Mouse (Mus musculus): ENCODE data around the gene Katnb1. TPM values are rescaled to one million over a fixed set of nuclear protein-coding genes. Genes with fewer than 3 reads are reported as not detected.

Katnb1 gene
- polyA plus RNA-seq (2016; fragmentation: Nextera tagmentation; extraction: Ambion mirVana) = 29.4 and 33.3 TPM in 2 replicates

DNA sequence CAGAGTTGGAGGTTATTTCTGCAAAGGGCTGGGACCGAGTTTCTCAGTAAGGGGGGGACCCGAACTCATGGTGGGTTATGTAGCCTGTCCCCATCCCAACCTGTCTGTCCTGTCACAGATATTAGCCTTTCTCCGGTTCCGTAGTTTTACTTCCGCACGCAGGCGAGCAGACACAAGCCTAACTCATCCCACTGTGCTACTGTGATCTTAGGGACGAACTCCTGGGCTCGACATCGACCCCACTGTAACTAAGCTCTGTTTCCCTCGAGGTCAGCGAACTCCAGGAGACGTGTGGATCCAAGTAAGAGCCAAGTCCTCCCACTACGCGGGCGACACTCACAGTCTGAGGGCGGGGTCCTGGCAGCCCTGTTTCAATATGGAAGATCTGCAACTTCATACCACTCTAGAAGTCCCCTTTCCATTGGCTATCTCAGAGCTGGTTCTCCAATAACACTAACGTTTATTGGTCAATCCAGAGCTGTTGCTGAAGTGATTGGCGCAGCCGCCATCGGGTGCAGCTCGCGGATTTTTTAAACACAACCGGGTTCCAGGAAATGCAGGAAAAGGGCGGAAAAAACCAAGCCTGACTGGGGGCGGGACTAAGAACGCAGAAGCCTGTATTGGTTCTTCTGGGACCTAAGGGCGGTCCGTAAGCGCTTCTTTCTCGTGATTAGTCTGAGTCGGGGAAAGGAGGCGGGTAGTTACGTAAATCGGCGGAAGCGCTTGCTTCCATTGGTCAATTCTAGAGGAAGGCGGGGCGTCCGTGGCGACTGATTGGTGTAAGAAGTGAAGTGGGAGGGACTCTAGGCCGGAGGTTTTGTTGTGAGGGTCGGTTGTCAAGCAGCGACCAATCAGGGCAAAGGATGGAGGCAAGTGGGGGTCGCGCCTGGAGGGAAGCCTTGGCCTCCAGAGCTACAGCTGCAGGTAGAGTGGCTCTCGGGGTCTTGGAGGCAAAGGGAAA, at the start of gene Katnb1:
Gene Katnb1, plus strand, starts transcription at position 806 of the 961 bp plus-strand sequence.
- Histone ChIP-seq H3K27ac (peak within 1 kb of the TSS; percentile 87), H3K4me1 (peaks cover 20% of the 10 kb centered on the region), H3K36me3 (peaks cover 30% of the 10 kb centered on the region), H3K9me3 (replicated peaks) (no peaks in the 10 kb centered on the region), H3K27me3 (ENCODE audit: low read depth, poor library complexity, severe bottlenecking) (no peaks in the 10 kb centered on the region), H3K4me3 (peak within 1 kb of the TSS; percentile 81)
- DNase-seq (ENCODE audit: low spot score) = peak; percentile 93
- under 1% methylated on average over 47 of the region's 47 CpGs for WGBS

DNA sequence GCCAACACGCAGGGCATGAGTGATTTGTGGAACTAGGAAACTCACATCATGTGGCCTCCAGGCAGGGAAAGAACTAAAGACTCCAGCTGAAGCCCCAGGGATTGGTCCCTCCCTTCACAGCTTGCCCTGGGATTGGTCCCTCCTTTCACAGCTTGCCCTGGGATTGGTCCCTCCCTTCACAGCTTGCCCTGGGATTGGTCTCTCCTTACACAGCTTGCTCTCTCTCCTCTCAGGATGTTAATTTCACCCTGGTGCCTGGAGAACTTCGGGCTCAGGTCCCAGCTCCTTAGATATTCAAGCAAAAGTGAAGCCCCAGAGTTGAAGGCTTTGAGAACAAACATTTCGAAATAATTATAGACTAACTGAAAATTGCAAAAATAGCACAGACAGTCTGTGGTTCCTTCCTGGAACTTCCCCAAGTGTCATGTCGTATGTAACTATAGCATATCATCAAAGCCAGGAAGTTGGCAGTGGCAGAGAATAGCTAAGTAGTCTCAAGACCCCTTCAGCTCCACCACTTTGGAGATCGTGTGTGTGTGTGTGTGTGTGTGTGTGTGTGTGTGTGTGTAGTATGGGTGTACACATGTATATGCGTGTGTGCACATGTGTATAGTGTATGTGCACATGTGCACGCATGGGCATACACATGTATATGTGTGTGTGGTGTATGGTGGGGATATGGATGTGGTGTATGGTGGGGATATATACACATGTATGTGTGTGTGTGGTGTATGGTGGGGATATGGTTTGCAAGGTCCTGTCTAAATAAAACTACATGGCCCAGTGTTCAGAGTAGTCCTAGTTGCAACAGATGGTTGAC, 43.7 kb upstream of the Katnb1 start:
- no peaks in the 10 kb centered on the region for H3K4me1 ChIP-seq
- H3K9me3 ChIP-seq (replicated peaks) = no peaks in the 10 kb centered on the region
- no peak overlapping the region for H3K27ac ChIP-seq
- no peak for DNase-seq (ENCODE audit: low spot score)
- 71% methylated on average over 7 of the region's 7 CpGs for WGBS
- no peaks in the 10 kb centered on the region for H3K27me3 ChIP-seq (ENCODE audit: low read depth, poor library complexity, severe bottlenecking)
- no peak overlapping the region for H3K4me3 ChIP-seq
- no peaks in the 10 kb centered on the region for H3K36me3 ChIP-seq

DNA sequence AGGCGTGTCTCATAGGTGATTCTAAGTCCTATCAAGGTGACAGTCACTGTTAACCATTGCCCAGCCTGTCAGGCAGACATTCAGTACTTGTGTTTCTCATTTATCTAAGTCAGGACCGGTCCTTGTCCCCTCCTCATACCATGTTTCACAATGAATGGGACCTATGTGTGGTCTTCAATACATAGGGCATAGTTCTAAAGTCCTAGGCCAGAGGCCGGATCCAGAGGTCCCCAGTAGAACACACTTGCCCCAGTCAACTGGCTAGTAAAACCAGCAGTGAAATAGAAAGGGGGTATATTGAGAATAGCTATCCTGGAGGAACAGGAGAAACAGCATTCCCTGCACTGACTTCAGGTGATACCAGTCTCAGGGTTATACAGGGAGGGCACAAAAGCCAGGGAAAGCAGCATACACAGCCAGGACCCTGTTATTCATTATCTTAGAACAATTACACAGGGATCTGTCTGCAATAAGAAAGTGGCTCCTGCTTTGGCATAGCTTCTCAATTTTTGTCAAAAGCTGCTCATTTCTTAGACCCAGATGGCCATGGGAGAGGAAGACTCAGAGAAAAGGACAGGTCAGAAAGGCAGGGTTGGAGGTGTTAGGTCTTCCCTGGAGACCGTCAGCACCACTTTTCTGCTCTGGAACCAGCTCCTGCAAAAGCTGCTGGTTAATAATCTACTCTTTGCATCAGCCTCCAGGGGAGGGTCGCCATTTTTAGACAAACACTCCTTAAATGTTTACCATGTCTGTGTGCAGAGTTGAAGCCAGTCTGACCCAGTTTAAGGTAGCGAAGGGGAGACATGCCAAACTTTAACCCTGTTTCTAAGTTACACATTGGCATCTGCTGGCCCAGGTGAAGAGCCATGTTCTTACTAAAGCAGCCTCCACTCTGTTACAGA, 38.9 kb upstream of the Katnb1 start:
- WGBS = 76% methylated on average over 6 of the region's 6 CpGs

DNA sequence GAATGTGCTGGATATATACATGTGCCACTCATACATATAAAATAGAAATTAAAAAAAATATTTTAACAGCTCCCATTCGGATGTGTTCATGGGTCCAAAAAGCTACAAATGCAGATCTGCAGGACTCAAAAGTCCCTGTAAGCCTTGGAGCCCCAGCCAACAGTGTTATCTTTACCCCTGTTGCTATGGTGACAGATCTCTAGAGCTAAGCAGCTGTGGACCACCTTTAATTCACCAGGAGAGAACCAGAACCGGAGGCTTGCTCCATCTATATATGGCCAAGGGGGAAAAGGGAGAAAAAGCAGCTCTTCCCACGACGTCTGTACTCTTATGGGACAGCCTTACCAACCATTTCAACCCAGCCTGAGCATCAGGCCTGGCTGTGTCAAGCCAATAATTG, 36.2 kb upstream of the Katnb1 start:
- DNase-seq (ENCODE audit: low spot score) = no peak
- Histone ChIP-seq H3K27me3 (ENCODE audit: low read depth, poor library complexity, severe bottlenecking) (no peaks in the 10 kb centered on the region), H3K36me3 (no peaks in the 10 kb centered on the region), H3K4me3 (no peak overlapping the region), H3K9me3 (replicated peaks) (no peaks in the 10 kb centered on the region), H3K27ac (no peak overlapping the region), H3K4me1 (peaks cover 22% of the 10 kb centered on the region)
- 68% methylated on average over 4 of the region's 4 CpGs for whole genome bisulfite sequencing

More for the DNA sequence above, 38.9 kb upstream of the Katnb1 start:
- H3K4me3 ChIP-seq = no peak overlapping the region
- H3K36me3 ChIP-seq = no peaks in the 10 kb centered on the region
- H3K9me3 ChIP-seq (replicated peaks) = no peaks in the 10 kb centered on the region
- DNase-seq (ENCODE audit: low spot score) = no peak
- H3K27ac ChIP-seq = no peak overlapping the region
- H3K4me1 ChIP-seq = no peaks in the 10 kb centered on the region; the same call in 1 of the 2 replicates
- H3K27me3 ChIP-seq (ENCODE audit: low read depth, poor library complexity, severe bottlenecking) = no peaks in the 10 kb centered on the region

DNA sequence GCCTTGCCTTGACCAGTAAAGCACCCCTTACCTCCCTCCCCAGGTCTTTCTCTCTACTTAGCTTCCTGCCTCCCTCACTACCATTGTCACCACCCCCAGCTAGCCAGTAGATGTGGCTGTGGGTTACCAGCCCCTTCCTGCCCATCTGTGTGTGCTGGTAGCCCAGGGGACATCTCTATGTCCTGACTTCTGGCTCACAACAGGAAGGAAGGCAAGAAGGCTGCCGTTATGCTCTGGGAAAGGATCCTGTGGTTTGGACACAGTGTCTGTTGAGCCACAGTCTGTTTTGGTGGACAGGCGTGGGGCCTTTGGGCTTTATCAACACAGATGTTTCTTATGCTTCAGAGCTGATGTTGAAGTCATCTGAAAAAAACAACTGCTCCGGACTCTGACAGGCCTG, 34.0 kb upstream of the Katnb1 start:
- no peaks in the 10 kb centered on the region for H3K27me3 ChIP-seq (ENCODE audit: low read depth, poor library complexity, severe bottlenecking)
- H3K4me1 ChIP-seq = peaks cover 24% of the 10 kb centered on the region
- no peaks in the 10 kb centered on the region for H3K36me3 ChIP-seq
- peak overlapping the region; percentile 14; the same call in 1 of the 2 replicates for H3K27ac ChIP-seq
- WGBS = 83% methylated on average over 3 of the region's 3 CpGs
- H3K9me3 ChIP-seq (replicated peaks) = no peaks in the 10 kb centered on the region
- no peak for DNase-seq (ENCODE audit: low spot score)
- no peak overlapping the region for H3K4me3 ChIP-seq

DNA sequence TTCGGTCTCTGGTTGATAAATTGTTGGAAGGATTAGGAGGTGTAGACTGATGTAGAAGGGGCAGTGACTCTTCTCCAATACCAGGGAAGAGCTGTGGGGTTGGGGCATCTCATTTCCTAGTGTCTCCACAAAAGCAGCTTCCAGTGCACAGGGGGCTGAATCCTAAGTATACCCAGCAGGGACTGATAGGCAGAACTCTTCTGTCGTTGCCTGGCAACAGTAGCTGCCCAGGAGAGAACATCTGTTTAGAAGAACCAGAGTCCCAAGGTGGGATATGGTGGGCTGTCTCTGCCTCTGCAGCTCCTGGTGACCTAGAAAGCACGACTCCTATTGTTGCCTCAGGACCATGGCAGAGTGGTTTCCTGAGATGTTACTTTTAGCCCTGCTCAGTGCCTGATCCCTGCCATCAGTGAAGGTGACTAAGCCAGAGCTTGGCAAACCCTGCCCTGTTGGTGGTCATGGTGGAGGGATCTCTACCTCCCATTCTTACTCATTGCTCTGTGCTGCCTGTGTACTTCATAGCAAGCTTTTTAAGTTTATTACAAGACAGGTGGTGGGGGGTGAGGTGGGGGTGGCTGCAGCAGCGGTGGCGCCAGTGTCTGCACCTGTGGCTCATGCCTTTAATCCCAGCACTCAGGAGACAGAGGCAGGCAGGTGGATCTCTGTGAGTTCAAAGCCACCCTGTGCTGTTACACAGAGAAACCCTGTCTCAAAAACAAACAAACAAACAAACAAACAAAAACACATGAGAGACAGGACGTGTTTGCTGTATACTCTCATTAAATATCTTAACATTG, 32.9 kb upstream of the Katnb1 start:
- 77% methylated on average over 6 of the region's 6 CpGs for WGBS
- peaks cover 24% of the 10 kb centered on the region for H3K4me1 ChIP-seq
- H3K27ac ChIP-seq = 0 out of 2 replicates have a peak overlapping the region, but pooled peaks have one; percentile 14
- H3K36me3 ChIP-seq = no peaks in the 10 kb centered on the region
- H3K27me3 ChIP-seq (ENCODE audit: low read depth, poor library complexity, severe bottlenecking) = no peaks in the 10 kb centered on the region
- no peak overlapping the region for H3K4me3 ChIP-seq
- H3K9me3 ChIP-seq (replicated peaks) = no peaks in the 10 kb centered on the region
- DNase-seq (ENCODE audit: low spot score) = no peak

DNA sequence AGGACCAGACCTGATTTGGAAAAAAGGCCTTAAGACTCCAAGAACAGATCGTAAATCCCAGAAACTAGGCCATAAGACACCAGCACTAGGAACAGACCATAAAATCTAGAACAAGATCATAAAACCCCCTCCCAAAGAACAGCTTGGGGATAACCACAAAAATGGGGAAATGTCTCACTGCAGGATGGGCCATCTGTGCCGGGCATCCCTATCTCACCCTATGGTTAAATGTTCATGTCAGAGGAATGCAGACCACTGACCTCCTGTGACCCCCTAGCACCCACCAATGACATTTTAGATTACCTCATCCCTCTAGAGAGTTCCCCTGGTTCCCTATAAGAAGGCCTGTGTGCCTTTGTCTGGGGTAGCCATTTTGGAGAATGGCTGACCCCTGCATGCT, 31.4 kb upstream of the Katnb1 start:
- 53% methylated on average over 2 of the region's 2 CpGs for WGBS
- Histone ChIP-seq H3K27me3 (ENCODE audit: low read depth, poor library complexity, severe bottlenecking) (no peaks in the 10 kb centered on the region), H3K4me1 (peaks cover 24% of the 10 kb centered on the region), H3K9me3 (replicated peaks) (no peaks in the 10 kb centered on the region), H3K36me3 (no peaks in the 10 kb centered on the region), H3K4me3 (no peak overlapping the region), H3K27ac (no peak overlapping the region)
- DNase-seq (ENCODE audit: low spot score) = no peak

DNA sequence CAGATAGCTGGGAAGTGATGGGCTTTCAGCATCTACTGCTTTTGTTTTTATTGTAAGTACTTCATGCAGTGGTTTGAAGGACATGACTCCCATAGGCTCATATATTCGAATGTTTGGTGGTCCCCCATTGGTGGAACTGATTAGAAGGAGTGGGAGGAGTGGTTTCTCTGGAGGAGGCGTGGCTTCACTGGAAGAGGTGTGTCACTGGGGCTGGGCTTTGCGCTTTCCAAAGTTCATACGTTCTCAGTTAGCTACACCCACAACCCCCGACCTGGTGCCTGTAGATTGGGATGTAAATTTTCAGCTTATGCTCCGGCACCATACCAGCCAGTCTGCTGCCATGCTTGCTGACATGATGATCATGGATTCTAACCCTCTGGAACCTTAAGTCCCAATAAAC, 26.5 kb upstream of the Katnb1 start:
- Histone ChIP-seq H3K27me3 (ENCODE audit: low read depth, poor library complexity, severe bottlenecking) (no peaks in the 10 kb centered on the region), H3K4me1 (peaks cover 5% of the 10 kb centered on the region), H3K9me3 (replicated peaks) (no peaks in the 10 kb centered on the region), H3K36me3 (no peaks in the 10 kb centered on the region), H3K27ac (no peak overlapping the region), H3K4me3 (no peak overlapping the region)
- 65% methylated on average over 6 of the region's 6 CpGs for whole genome bisulfite sequencing
- DNase-seq (ENCODE audit: low spot score) = no peak

DNA sequence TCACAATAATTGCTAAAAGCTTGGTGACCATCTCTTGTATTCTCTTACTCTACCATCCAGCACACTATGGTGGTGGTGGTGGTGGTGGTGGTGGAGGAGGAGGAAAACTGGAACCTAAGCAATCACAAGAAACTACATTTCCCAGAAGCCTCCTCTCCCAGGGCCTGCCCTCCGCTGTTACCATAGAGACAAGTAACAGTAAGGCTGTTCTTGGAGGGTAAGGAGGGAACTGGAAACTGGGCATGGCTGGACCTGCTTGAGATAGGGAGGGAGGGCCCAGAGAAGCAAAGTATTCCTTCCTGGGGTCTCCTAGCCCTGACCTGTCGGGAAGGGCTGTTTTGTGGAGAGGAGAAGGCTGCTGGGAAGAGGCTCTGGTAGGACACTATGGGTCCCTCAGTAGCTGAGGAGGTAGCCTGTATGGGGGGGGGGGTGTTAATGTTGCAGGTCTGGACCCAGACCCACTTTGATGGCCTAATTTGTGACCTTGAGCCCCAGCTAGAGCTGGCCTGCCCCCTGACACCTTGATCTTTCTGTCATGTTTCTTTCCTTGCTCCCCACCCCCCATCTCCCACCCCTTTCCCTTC, 26.0 kb upstream of the Katnb1 start, which contains the start of gene Drc7:
Gene Drc7, plus strand, starts transcription at position 177 of the 584 bp plus-strand sequence.
- Histone ChIP-seq H3K27ac (no peak within 1 kb of the TSS), H3K4me3 (no peak within 1 kb of the TSS), H3K9me3 (replicated peaks) (no peaks in the 10 kb centered on the region), H3K4me1 (no peaks in the 10 kb centered on the region), H3K27me3 (ENCODE audit: low read depth, poor library complexity, severe bottlenecking) (no peaks in the 10 kb centered on the region), H3K36me3 (no peaks in the 10 kb centered on the region)
- DNase-seq (ENCODE audit: low spot score) = no peak
- WGBS = 16% methylated on average over 2 of the region's 2 CpGs

DNA sequence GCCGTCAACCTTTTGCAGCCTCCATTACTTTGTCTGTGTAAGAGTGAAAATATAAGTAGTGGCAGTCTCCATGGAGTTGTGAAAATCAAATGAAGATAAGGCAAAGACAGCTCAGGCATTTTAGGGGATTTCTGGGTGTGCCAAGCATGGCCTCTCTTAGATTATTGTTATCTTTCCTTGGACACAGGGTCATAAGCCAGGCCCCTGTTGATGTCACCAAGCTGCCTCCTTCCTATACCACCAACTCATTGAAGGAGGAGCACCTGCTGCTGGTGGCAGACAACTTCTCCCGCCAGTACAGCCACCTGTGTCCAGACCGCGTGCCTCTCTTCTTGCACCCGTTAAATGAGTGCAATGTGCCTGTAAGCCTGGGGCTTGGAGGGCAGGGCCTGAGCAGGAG, 24.6 kb upstream of the Katnb1 start:
- no peak overlapping the region for H3K27ac ChIP-seq
- no peaks in the 10 kb centered on the region for H3K4me1 ChIP-seq
- no peaks in the 10 kb centered on the region for H3K9me3 ChIP-seq (replicated peaks)
- H3K36me3 ChIP-seq = no peaks in the 10 kb centered on the region
- 87% methylated on average over 5 of the region's 5 CpGs for WGBS
- no peak for DNase-seq (ENCODE audit: low spot score)
- no peak overlapping the region for H3K4me3 ChIP-seq
- H3K27me3 ChIP-seq (ENCODE audit: low read depth, poor library complexity, severe bottlenecking) = no peaks in the 10 kb centered on the region

DNA sequence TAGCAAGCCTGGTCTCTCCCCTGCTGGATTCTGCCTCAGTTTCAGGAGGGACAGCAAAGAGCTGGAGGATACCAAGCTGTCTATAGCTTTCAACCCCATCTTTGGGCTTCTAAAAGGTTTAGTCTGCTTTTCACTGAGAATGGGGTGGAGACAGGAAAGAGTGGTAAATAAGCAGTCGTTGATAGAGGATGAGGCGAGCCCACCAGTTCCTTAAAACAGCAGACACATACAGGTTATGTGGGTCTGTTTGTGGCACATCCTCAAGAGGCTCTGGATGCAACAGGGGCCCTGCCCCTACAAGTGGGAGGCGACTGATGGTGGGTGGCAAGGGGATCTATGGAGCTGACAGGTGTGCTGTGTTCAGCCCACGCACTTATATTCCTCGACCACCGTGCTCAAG, 22.3 kb upstream of the Katnb1 start:
- H3K27me3 ChIP-seq (ENCODE audit: low read depth, poor library complexity, severe bottlenecking) = no peaks in the 10 kb centered on the region
- 89% methylated on average over 6 of the region's 6 CpGs for WGBS
- H3K4me1 ChIP-seq = no peaks in the 10 kb centered on the region
- H3K27ac ChIP-seq = no peak overlapping the region
- no peaks in the 10 kb centered on the region for H3K9me3 ChIP-seq (replicated peaks)
- H3K4me3 ChIP-seq = no peak overlapping the region
- no peaks in the 10 kb centered on the region for H3K36me3 ChIP-seq
- DNase-seq (ENCODE audit: low spot score) = no peak
